Mouse (Mus musculus) pancreas, adult 10 weeks (tissue): Measurements from ENCODE around the gene Bad. TPM values are rescaled to one million over a fixed set of nuclear protein-coding genes. Genes with fewer than 3 reads are reported as not detected.

Source experiments
- polyA plus RNA-seq: library from polyadenylated mRNA; stranded (reverse); fragments of 350-450 nt; fragmentation: Illumina TruSeq; extraction: RNeasy Lipid Tissue Mini Kit (QIAGEN cat#74804); gene quantifications from one replicate; pipeline ENCODE4 v1.2.3, GENCODE M21; 2015; ENCODE audit warnings: low read depth, low replicate concordance; ENCODE audit not compliant: insufficient read depth

The Bad gene
- polyA plus RNA-seq, 1 experiment from 2014 or later, result 7.5 TPM

Other genes starting within 250 kb of the Bad start
- gene Rps6ka4, start 101.2 kb upstream of the Bad start, polyA plus RNA-seq, result 5.0 TPM
- gene Ccdc88b, start 83.7 kb upstream of the Bad start, polyA plus RNA-seq, result 1.2 TPM
- gene Trmt112, start 32.2 kb upstream of the Bad start, polyA plus RNA-seq, result 23.1 TPM
- gene Prdx5, start 31.8 kb upstream of the Bad start, polyA plus RNA-seq, result 34.0 TPM
- 7.1 TPM for gene Esrra, start 20.0 kb upstream of the Bad start, polyA plus RNA-seq
- gene Catsperz, start 16.5 kb upstream of the Bad start, polyA plus RNA-seq, result not detected
- not detected for gene Kcnk4, start 7.3 kb upstream of the Bad start, polyA plus RNA-seq
- 29.3 TPM for gene Gpr137, start 619 bp downstream of the Bad start, polyA plus RNA-seq
- 50.5 TPM for gene Ppp1r14b, start 33.1 kb downstream of the Bad start, polyA plus RNA-seq
- 13.1 TPM for gene Plcb3, start 34.6 kb downstream of the Bad start, polyA plus RNA-seq
- gene Fkbp2, start 38.6 kb downstream of the Bad start, polyA plus RNA-seq, result 89.4 TPM
- 14.7 TPM for gene Vegfb, start 45.8 kb downstream of the Bad start, polyA plus RNA-seq
- gene Dnajc4, start 50.7 kb downstream of the Bad start, polyA plus RNA-seq, result 15.7 TPM
- 47.9 TPM for gene Nudt22, start 54.3 kb downstream of the Bad start, polyA plus RNA-seq
- gene Trpt1, start 54.3 kb downstream of the Bad start, polyA plus RNA-seq, result 6.4 TPM
- 2.3 TPM for gene Fermt3, start 77.6 kb downstream of the Bad start, polyA plus RNA-seq
- gene Stip1, start 98.1 kb downstream of the Bad start, polyA plus RNA-seq, result 15.0 TPM
- gene Macrod1, start 114.9 kb downstream of the Bad start, polyA plus RNA-seq, result 9.8 TPM
- gene Flrt1, start 163.9 kb downstream of the Bad start, polyA plus RNA-seq, result 0.54 TPM